In genomic region chr1:97580270-97580669, GRCm38 (mm10) we compare ENCODE assay signal across 12 mouse cellular contexts.
DNase-seq lines count a peak whose midpoint lies in the region; ATAC-seq and TF ChIP-seq lines count a peak whose summit lies in the region.
"Had no signal": no experiment of that assay in that cellular context is flagged by ENCODE, and none has a peak within 500 bp of the region (broad histone marks: within the 10 kb centered on the region; RNA-seq: fewer than 3 reads in every experiment).

No protein-coding gene starts in this region.

- DNase-seq in adrenal gland, postnatal 14 days: peak; percentile 4
- DNase-seq in adrenal gland, postnatal 10 days: no peak
- peak; percentile 82 for DNase-seq in MEL (ENCODE audit: low read depth, low spot score)
- DNase-seq in lung, postnatal 25 days (ENCODE audit: low spot score): peak; percentile 35
- DNase-seq in spleen, postnatal 36 days (ENCODE audit: low spot score in 2 of 2): peak; percentile 85
- DNase-seq in cerebellum, adult 2 months: no peak
- no peak for DNase-seq in forebrain, postnatal 0 days
- DNase-seq: kidney, postnatal 25 days had no signal

- peak overlapping the region; percentile 36 for H3K27ac ChIP-seq in MEL (ENCODE audit: control insufficient read depth, low read depth, low read length)
- H3K27ac ChIP-seq in cerebellum, adult 2 months (ENCODE audit: insufficient read depth, low read length): no peak overlapping the region
- no peak overlapping the region for H3K27ac ChIP-seq in forebrain, postnatal 0 days (ENCODE audit: low read depth, low read length)
- no peak overlapping the region for H3K27ac ChIP-seq in neural tube, embryonic 15.5 days (replicated peaks)
- H3K27ac ChIP-seq: heart, embryonic 15.5 days; limb, embryonic 13.5 days had no signal

- no peak overlapping the region for H3K4me2 ChIP-seq in forebrain, postnatal 0 days (ENCODE audit: low read depth)
- H3K4me2 ChIP-seq in neural tube, embryonic 15.5 days: no peak overlapping the region
- H3K4me2 ChIP-seq: heart, embryonic 15.5 days; limb, embryonic 13.5 days had no signal

- peaks cover 0 to 6% of the 10 kb centered on the region in 2 experiments; a peak in 2 of 4 replicates for H3K36me3 ChIP-seq in MEL (ENCODE audit: control insufficient read depth in 1 of 2, insufficient read depth in 2 of 2, low read length in 2 of 2)
- H3K36me3 ChIP-seq in forebrain, postnatal 0 days (ENCODE audit: insufficient read depth): no peaks in the 10 kb centered on the region
- H3K36me3 ChIP-seq in neural tube, embryonic 15.5 days: no peaks in the 10 kb centered on the region
- H3K36me3 ChIP-seq: heart, embryonic 15.5 days; limb, embryonic 13.5 days had no signal

- TF ChIP-seq POLR2A in MEL (IDR thresholded peaks at IDR 0.05; ENCODE audit: control insufficient read depth in 1 of 2, insufficient read depth in 1 of 2, low read depth in 1 of 2, low read length in 2 of 2, poor library complexity in 1 of 2): no peak
- no peak for TF ChIP-seq POLR2A in cerebellum, adult 2 months (IDR thresholded peaks at IDR 0.05; ENCODE audit: borderline replicate concordance, insufficient read depth, low read length)

- TF ChIP-seq RAD21 in MEL (IDR thresholded peaks at IDR 0.05; ENCODE audit: low read depth, low read length): no peak

- ATAC-seq in forebrain, postnatal 0 days: no peak
- ATAC-seq in neural tube, embryonic 15.5 days (ENCODE audit: low FRiP score): no peak
- ATAC-seq: midbrain, embryonic 16.5 days had no signal

- peak overlapping the region; percentile 2 to 20; a peak in 3 of 4 replicates for H3K4me3 ChIP-seq in MEL (ENCODE audit: control insufficient read depth in 1 of 2, insufficient read depth in 1 of 2, low read depth in 2 of 2, low read length in 2 of 2)
- H3K4me3 ChIP-seq in cerebellum, adult 2 months (replicated peaks; ENCODE audit: insufficient read depth, low read depth, low read length): no peak overlapping the region
- H3K4me3 ChIP-seq in forebrain, postnatal 0 days (ENCODE audit: low read depth, low read length): no peak overlapping the region
- no peak overlapping the region for H3K4me3 ChIP-seq in neural tube, embryonic 15.5 days (replicated peaks)
- H3K4me3 ChIP-seq: heart, embryonic 15.5 days; limb, embryonic 13.5 days had no signal

- no peaks in the 10 kb centered on the region for H3K27me3 ChIP-seq in MEL (ENCODE audit: control insufficient read depth in 1 of 2, insufficient read depth in 2 of 2, low read length in 2 of 2)
- H3K27me3 ChIP-seq in cerebellum, adult 2 months (ENCODE audit: control insufficient read depth, insufficient read depth, low read length): no peaks in the 10 kb centered on the region
- H3K27me3 ChIP-seq in forebrain, postnatal 0 days (ENCODE audit: insufficient read depth, low read length): no peaks in the 10 kb centered on the region
- no peaks in the 10 kb centered on the region for H3K27me3 ChIP-seq in neural tube, embryonic 15.5 days (replicated peaks)
- H3K27me3 ChIP-seq: heart, embryonic 15.5 days; limb, embryonic 13.5 days had no signal

- H3K9ac ChIP-seq in MEL (ENCODE audit: control insufficient read depth, low read depth, low read length, poor library complexity, severe bottlenecking): peak overlapping the region; percentile 39
- no peak overlapping the region for H3K9ac ChIP-seq in forebrain, postnatal 0 days
- no peak overlapping the region for H3K9ac ChIP-seq in neural tube, embryonic 15.5 days (replicated peaks)
- H3K9ac ChIP-seq: heart, embryonic 15.5 days; limb, embryonic 13.5 days had no signal

- H3K9me3 ChIP-seq in MEL (replicated peaks; ENCODE audit: insufficient read depth, low read length): no peaks in the 10 kb centered on the region
- H3K9me3 ChIP-seq in forebrain, postnatal 0 days (ENCODE audit: low read length): no peaks in the 10 kb centered on the region
- no peaks in the 10 kb centered on the region for H3K9me3 ChIP-seq in neural tube, embryonic 15.5 days (replicated peaks)
- H3K9me3 ChIP-seq: heart, embryonic 15.5 days; limb, embryonic 13.5 days had no signal

- TF ChIP-seq CTCF in MEL (IDR thresholded peaks at IDR 0.05 in 2 of 3, conservative IDR thresholded peaks at IDR 0.05 in 1 of 3; ENCODE audit: control insufficient read depth in 1 of 3, insufficient read depth in 1 of 3, low read depth in 2 of 3, low read length in 3 of 3, poor library complexity in 1 of 3, severe bottlenecking in 1 of 3): no peak
- TF ChIP-seq CTCF in cerebellum, adult 2 months (IDR thresholded peaks at IDR 0.05; ENCODE audit: borderline replicate concordance, insufficient read depth, low read depth, low read length): no peak
- no peak for TF ChIP-seq CTCF in forebrain, postnatal 0 days (IDR thresholded peaks at IDR 0.05; ENCODE audit: low read depth)

- H3K4me1 ChIP-seq in MEL (ENCODE audit: control insufficient read depth in 1 of 2, insufficient read depth in 2 of 2, low read length in 2 of 2): peaks cover 5 to 6% of the 10 kb centered on the region in 2 experiments; a peak in 3 of 4 replicates
- H3K4me1 ChIP-seq in cerebellum, adult 2 months (ENCODE audit: control insufficient read depth, insufficient read depth, low read length): no peaks in the 10 kb centered on the region
- no peaks in the 10 kb centered on the region for H3K4me1 ChIP-seq in forebrain, postnatal 0 days (ENCODE audit: insufficient read depth)
- no peaks in the 10 kb centered on the region for H3K4me1 ChIP-seq in neural tube, embryonic 15.5 days
- H3K4me1 ChIP-seq: heart, embryonic 15.5 days; limb, embryonic 13.5 days had no signal

- TF ChIP-seq EP300 in MEL (IDR thresholded peaks at IDR 0.05; ENCODE audit: low read depth in 1 of 2, low read length in 2 of 2): peak in 1 of 2 experiments; percentile 39; a peak in 1 of 4 replicates

- WGBS in cerebellum, adult 2 months: 65% methylated on average over 3 of the region's 3 CpGs
- WGBS in forebrain, postnatal 0 days: 62% methylated on average over 3 of the region's 3 CpGs
- 86% methylated on average over 3 of the region's 3 CpGs for WGBS in neural tube, embryonic 15.5 days

- no peaks in the 10 kb centered on the region for H3K79me2 ChIP-seq in MEL (ENCODE audit: control insufficient read depth, insufficient read depth, low read length, poor library complexity)

TF ChIP-seq in MEL, 35 proteins besides CTCF, POLR2A, EP300 and RAD21:
- TF ChIP-seq GABPA (IDR thresholded peaks at IDR 0.05; ENCODE audit: low read depth, low read length) (no peak), TBP (IDR thresholded peaks at IDR 0.05; ENCODE audit: low read depth, low read length) (no peak), ZKSCAN1 (IDR thresholded peaks at IDR 0.05; ENCODE audit: low read depth, low read length) (no peak), MAX (IDR thresholded peaks at IDR 0.05; ENCODE audit: low read length) (no peak), TAL1 (IDR thresholded peaks at IDR 0.05; ENCODE audit: low read length) (no peak), USF1 (IDR thresholded peaks at IDR 0.05; ENCODE audit: low read depth, low read length) (no peak), NRF1 (IDR thresholded peaks at IDR 0.05; ENCODE audit: insufficient read depth, low read depth, low read length, poor library complexity, severe bottlenecking) (no peak), ZNF384 (IDR thresholded peaks at IDR 0.05; ENCODE audit: low read depth, low read length) (peak; percentile 89), MYB (IDR thresholded peaks at IDR 0.05; ENCODE audit: low read depth, low read length) (0 out of 2 replicates have a peak, but pooled peaks have one; percentile 55), POLR2AphosphoS5 (IDR thresholded peaks at IDR 0.05; ENCODE audit: borderline replicate concordance, low read depth, low read length) (no peak), ELF1 (IDR thresholded peaks at IDR 0.05; ENCODE audit: low read depth, low read length) (0 out of 2 replicates have a peak, but pooled peaks have one; percentile 50), USF2 (IDR thresholded peaks at IDR 0.05; ENCODE audit: borderline replicate concordance in 1 of 2, insufficient read depth in 1 of 2, low read depth in 1 of 2, low read length in 2 of 2) (no peak), HCFC1 (IDR thresholded peaks at IDR 0.05; ENCODE audit: low read depth, low read length) (no peak), ETS1 (IDR thresholded peaks at IDR 0.05; ENCODE audit: low read depth, low read length) (peak; percentile 70), ZMIZ1 (IDR thresholded peaks at IDR 0.05; ENCODE audit: low read depth, low read length) (no peak)

Comparison
In these comparisons a context has a peak if more than half of its experiments do, and no peak if none do; other contexts are left out.
1. DNase-seq: peak in adrenal gland, postnatal 14 days (single experiment), MEL (single experiment), lung, postnatal 25 days (single experiment) and spleen, postnatal 36 days (2 of 2); none in adrenal gland, postnatal 10 days (single experiment), cerebellum, adult 2 months (0 of 2) and forebrain, postnatal 0 days (single experiment).
2. H3K4me3 ChIP-seq: peak in MEL (2 of 2); none in cerebellum, adult 2 months (single experiment), forebrain, postnatal 0 days (single experiment) and neural tube, embryonic 15.5 days (single experiment).